Mouse (Mus musculus) monocyte, adult 2 months (primary cell): ENCODE measurements around the gene Trip11.
"Not testable (repeated sequence)": the region's sequence is repeated elsewhere in the genome, so short reads cannot be mapped to it uniquely, and the experiment has no call there.

Source experiments
- DNase-seq, 2 experiments: peaks; one replicate each; pipeline ENCODE4 v3.0.0; 2022; ENCODE audit warnings: low spot score in 2 of 2, low read depth in 1 of 2

Trip11 gene

GRCm38 (mm10) chr12:101912626-101913490 lies at the start of gene Trip11:
Gene Trip11, minus strand, starts transcription at chr12:101913267.
- DNase-seq, result peak; percentile 68 to 80

- DNase-seq, result not testable (repeated sequence)
Observed at GRCm38 (mm10) chr12:101958960-101959780, 46.1 kb upstream of the Trip11 start.

GRCm38 (mm10) chr12:101958556-101958955 lies 45.5 kb upstream of the Trip11 start:
- no peak for DNase-seq

GRCm38 (mm10) chr12:101957942-101958544 lies 45.0 kb upstream of the Trip11 start, which contains the start of gene Atxn3:
Gene Atxn3, minus strand, starts transcription at chr12:101958246.
- peak; percentile 88 to 93 for DNase-seq

- no peak for DNase-seq
Observed at GRCm38 (mm10) chr12:101957079-101957941, 44.2 kb upstream of the Trip11 start.

GRCm38 (mm10) chr12:101955821-101956220 lies 42.8 kb upstream of the Trip11 start:
- DNase-seq, result not testable (repeated sequence)

- no peak for DNase-seq
Observed at GRCm38 (mm10) chr12:101948801-101949200, 35.7 kb upstream of the Trip11 start.

GRCm38 (mm10) chr12:101947986-101948385 lies 34.9 kb upstream of the Trip11 start:
- DNase-seq, result no peak

- no peak for DNase-seq
Observed at GRCm38 (mm10) chr12:101937572-101937971, 24.5 kb upstream of the Trip11 start.

GRCm38 (mm10) chr12:101935223-101935622 lies 22.2 kb upstream of the Trip11 start:
- no peak for DNase-seq

GRCm38 (mm10) chr12:101928423-101928822 lies 15.4 kb upstream of the Trip11 start:
- no peak for DNase-seq

GRCm38 (mm10) chr12:101922313-101922712 lies 9.2 kb upstream of the Trip11 start:
- DNase-seq, result no peak

GRCm38 (mm10) chr12:101919847-101920246 lies 6.8 kb upstream of the Trip11 start:
- DNase-seq, result no peak

GRCm38 (mm10) chr12:101917165-101917564 lies 4.1 kb upstream of the Trip11 start:
- DNase-seq, result no peak

GRCm38 (mm10) chr12:101911346-101911745 lies 1.7 kb downstream of the Trip11 start:
- DNase-seq, result no peak

GRCm38 (mm10) chr12:101910360-101910759 lies 2.7 kb downstream of the Trip11 start:
- DNase-seq, result no peak

- DNase-seq, result peak in 1 of 2 experiments; percentile 21
Observed at GRCm38 (mm10) chr12:101905817-101906216, 7.2 kb downstream of the Trip11 start.

- DNase-seq, result no peak
Observed at GRCm38 (mm10) chr12:101904906-101905305, 8.2 kb downstream of the Trip11 start.

GRCm38 (mm10) chr12:101904170-101904569 lies 8.9 kb downstream of the Trip11 start:
- DNase-seq, result no peak

GRCm38 (mm10) chr12:101899671-101900245 lies 13.3 kb downstream of the Trip11 start:
- DNase-seq, result no peak
